Mouse (Mus musculus): Measurements from ENCODE around the gene Fcgr2b.

DNA sequence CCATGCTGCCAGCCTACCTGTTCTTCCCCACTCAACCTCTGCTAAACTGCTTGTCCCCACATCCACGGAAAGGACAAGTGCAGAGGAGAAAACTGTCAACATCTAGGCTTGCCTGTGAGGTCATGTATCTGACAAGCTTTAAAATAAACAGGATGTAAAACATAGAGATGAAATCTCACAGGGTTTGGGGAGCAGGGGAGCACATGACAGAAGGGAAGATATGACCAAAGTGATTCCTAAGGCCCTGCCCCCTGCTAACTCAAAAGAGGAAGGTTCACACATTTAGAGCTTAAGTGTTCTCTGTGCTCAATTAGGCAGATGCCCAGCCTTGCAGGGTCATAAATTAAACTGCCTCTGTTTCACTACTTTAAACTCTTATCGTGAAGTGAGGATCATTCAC is 42.0 kb downstream of the Fcgr2b start:
- TF ChIP-seq CTCF (IDR thresholded peaks at IDR 0.05; ENCODE audit: insufficient read depth, low read length) (no peak), POLR2A (IDR thresholded peaks at IDR 0.05; ENCODE audit: borderline replicate concordance, extremely low read depth, low read depth, low read length) (no peak)
